ENCODE assay signal across 25 mouse cellular contexts in genomic region chr5:107142791-107143190, GRCm38 (mm10).
A peak's percentile ranks its signal among the peaks of the same experiment; 100 is the strongest.
DNase-seq lines count a peak whose midpoint lies in the region; ATAC-seq and TF ChIP-seq lines count a peak whose summit lies in the region.
"Had no signal": no experiment of that assay in that cellular context is flagged by ENCODE, and none has a peak within 500 bp of the region (broad histone marks: within the 10 kb centered on the region; RNA-seq: fewer than 3 reads in every experiment).

No protein-coding gene starts in this region.

- TF ChIP-seq CTCF in thymus, adult 2 months (IDR thresholded peaks at IDR 0.05; ENCODE audit: borderline replicate concordance, control insufficient read depth, extremely low read depth, insufficient read depth, low read length, poor library complexity): no peak

- H3K27ac ChIP-seq in thymus, adult 2 months (ENCODE audit: control insufficient read depth, insufficient read depth, low read length): no peak overlapping the region
- H3K27ac ChIP-seq in liver, embryonic 16.5 days (ENCODE audit: low read length): peak overlapping the region; percentile 50; the same call in 1 of the 2 replicates
- H3K27ac ChIP-seq: forebrain, embryonic 10.5 days; forebrain, embryonic 15.5 days; lung, embryonic 15.5 days; neural tube, embryonic 15.5 days had no signal

- H3K9ac ChIP-seq in liver, embryonic 16.5 days (ENCODE audit: low read depth, low read length): peak overlapping the region; percentile 12
- H3K9ac ChIP-seq: forebrain, embryonic 15.5 days; lung, embryonic 15.5 days; neural tube, embryonic 15.5 days had no signal

- no peak for TF ChIP-seq POLR2A in thymus, adult 2 months (IDR thresholded peaks at IDR 0.05; ENCODE audit: control insufficient read depth, extremely low read depth, insufficient read depth, low read length, poor library complexity)

- peaks cover 12% of the 10 kb centered on the region; the same call in 1 of the 2 replicates for H3K36me3 ChIP-seq in thymus, adult 2 months (ENCODE audit: control insufficient read depth, insufficient read depth, low read length)
- H3K36me3 ChIP-seq in liver, embryonic 16.5 days (ENCODE audit: control insufficient read depth, insufficient read depth): no peaks in the 10 kb centered on the region
- H3K36me3 ChIP-seq: forebrain, embryonic 10.5 days; forebrain, embryonic 15.5 days; neural tube, embryonic 15.5 days had no signal

- ATAC-seq in erythroid progenitor cell, adult 5-6 weeks (replicated peaks; ENCODE audit: low FRiP score, poor library complexity, severe bottlenecking): peak; percentile 82
- peak; percentile 86 for ATAC-seq in liver, embryonic 16.5 days (ENCODE audit: low read depth)
- ATAC-seq: activated CD4-positive, CD25-positive, alpha-beta regulatory T cell, adult 4 months; CD4-positive, CD25-positive, alpha-beta regulatory T cell, adult 4 months; forebrain, embryonic 15.5 days had no signal

- peaks cover 15% of the 10 kb centered on the region for H3K4me1 ChIP-seq in thymus, adult 2 months (replicated peaks; ENCODE audit: control insufficient read depth, insufficient read depth, low read length)
- peaks cover 31% of the 10 kb centered on the region for H3K4me1 ChIP-seq in liver, embryonic 16.5 days (ENCODE audit: control insufficient read depth, low read depth, low read length)

- H3K27me3 ChIP-seq in thymus, adult 2 months (ENCODE audit: control insufficient read depth, insufficient read depth, low read length): no peaks in the 10 kb centered on the region
- H3K27me3 ChIP-seq in liver, embryonic 16.5 days (ENCODE audit: control insufficient read depth, insufficient read depth, low read depth, low read length): no peaks in the 10 kb centered on the region
- H3K27me3 ChIP-seq: lung, embryonic 15.5 days; neural tube, embryonic 15.5 days had no signal

- H3K4me3 ChIP-seq in thymus, adult 2 months (ENCODE audit: control insufficient read depth, insufficient read depth, low read length): no peak overlapping the region
- H3K4me3 ChIP-seq in liver, embryonic 16.5 days (ENCODE audit: low read depth, low read length): no peak overlapping the region
- H3K4me3 ChIP-seq: forebrain, embryonic 10.5 days; forebrain, embryonic 15.5 days; lung, embryonic 15.5 days; neural tube, embryonic 15.5 days had no signal

- peak; percentile 65 for DNase-seq in thymus, postnatal 0 days (ENCODE audit: low spot score)
- no peak for DNase-seq in thymus, adult 2 months
- peak; percentile 34 for DNase-seq in naive thymus-derived CD4-positive, alpha-beta T cell, adult 2 months (ENCODE audit: low read depth)
- no peak for DNase-seq in heart, postnatal 4 days
- no peak for DNase-seq in adrenal gland, postnatal 10 days
- DNase-seq in urinary bladder, postnatal 36 days (ENCODE audit: low spot score in 2 of 2): no peak
- DNase-seq: adrenal gland, adult 2 months; cerebellum, adult 11-12 months; gastrocnemius, postnatal 36 days; heart, adult 18-20 months; heart, postnatal 14 days; kidney, adult 2 months; layer of hippocampus, postnatal 36 days; midbrain, embryonic 14.5 days; retina, postnatal 1 day; right cerebral cortex, postnatal 14 days; thymus, postnatal 25 days had no signal

- 51% methylated on average over 5 of the region's 5 CpGs for WGBS in thymus, adult 2 months
- 25% methylated on average over 5 of the region's 5 CpGs for WGBS in liver, embryonic 16.5 days (ENCODE audit: insufficient replicate concordance)

- no peaks in the 10 kb centered on the region for H3K9me3 ChIP-seq in liver, embryonic 16.5 days (replicated peaks; ENCODE audit: control insufficient read depth, low read length)
- H3K9me3 ChIP-seq: forebrain, embryonic 10.5 days; forebrain, embryonic 15.5 days; lung, embryonic 15.5 days; neural tube, embryonic 15.5 days had no signal

- H3K4me2 ChIP-seq in liver, embryonic 16.5 days (ENCODE audit: low read depth, low read length): peak overlapping the region; percentile 42
- H3K4me2 ChIP-seq: forebrain, embryonic 15.5 days; lung, embryonic 15.5 days; neural tube, embryonic 15.5 days had no signal

Comparison
In these comparisons a context has a peak if more than half of its experiments do, and no peak if none do; other contexts are left out.
1. DNase-seq: peak in thymus, postnatal 0 days (single experiment) and naive thymus-derived CD4-positive, alpha-beta T cell, adult 2 months (single experiment); none in thymus, adult 2 months (single experiment), heart, postnatal 4 days (single experiment), adrenal gland, postnatal 10 days (single experiment) and urinary bladder, postnatal 36 days (0 of 2).